Mouse (Mus musculus) 3T3-L1 (cell line): ENCODE data around the gene Rps23.
"Not testable (repeated sequence)": the region's sequence is repeated elsewhere in the genome, so short reads cannot be mapped to it uniquely, and the experiment has no call there.

Source experiments
- DNase-seq: peaks from one replicate; pipeline ENCODE4 v3.0.0-alpha.2; 2015; ENCODE audit warnings: low read depth, low spot score

The Rps23 gene

GRCm38 (mm10) chr13:90922751-90923612, at the start of gene Rps23:
Rps23 (plus strand) TSS chr13:90922958.
- peak; percentile 91 for DNase-seq

DNA sequence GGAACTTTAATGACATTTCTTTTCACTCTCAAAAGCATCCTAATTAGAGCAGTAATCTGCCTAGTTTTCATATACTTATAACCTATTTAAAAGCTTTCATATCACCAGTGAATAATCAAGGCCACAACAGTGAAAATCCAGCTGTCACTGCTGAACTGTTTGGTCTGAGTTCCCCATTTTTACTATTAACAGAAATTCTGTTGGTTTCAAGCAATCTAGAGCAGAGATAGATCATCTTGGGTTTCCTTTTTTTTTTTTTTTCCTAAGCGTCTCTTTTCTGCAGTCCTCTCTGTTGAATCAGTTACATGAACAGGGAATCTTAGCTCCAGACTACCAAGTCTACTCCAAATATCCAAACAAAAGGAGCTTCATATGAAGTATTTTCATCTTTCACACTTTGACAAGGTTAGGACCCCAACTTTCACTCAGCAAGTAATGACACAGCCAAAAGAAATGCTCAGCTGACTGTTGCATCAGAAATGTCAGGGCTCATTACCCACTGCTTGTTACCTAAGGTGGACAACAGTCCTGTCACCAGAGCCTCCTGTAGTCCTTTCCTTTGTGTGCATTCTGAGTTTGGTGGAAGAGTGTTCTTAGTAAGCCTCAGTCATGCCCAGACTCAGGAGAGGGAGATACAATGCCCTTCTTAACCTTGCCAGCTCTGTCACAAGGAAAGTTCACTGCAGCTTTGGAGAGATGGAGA, 40.9 kb upstream of the Rps23 start:
- DNase-seq: peak; percentile 36

- DNase-seq: no peak
These were observed 36.8 kb upstream of the Rps23 start for GRCm38 (mm10) chr13:90885856-90886532.

DNA sequence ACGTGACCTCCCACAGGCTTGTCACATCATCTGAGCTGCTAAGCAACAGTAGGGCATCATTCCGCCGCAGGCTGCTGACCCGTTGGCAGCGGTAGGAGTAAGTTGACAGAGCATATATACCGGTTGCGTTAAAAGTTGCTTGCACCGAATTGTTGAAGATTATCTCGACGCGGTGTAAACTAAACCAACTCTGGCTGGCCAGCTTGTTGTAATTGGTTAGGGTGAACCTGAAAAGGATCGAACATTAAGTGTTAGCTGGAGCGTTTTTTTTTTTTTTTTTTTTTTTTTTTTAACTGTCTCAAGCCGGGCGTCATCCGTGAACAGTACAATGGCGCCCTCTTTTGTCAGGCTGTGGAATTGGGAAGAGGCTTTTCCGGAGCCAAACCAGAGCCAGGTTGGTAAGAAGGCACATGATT, 36.2 kb upstream of the Rps23 start:
- peak; percentile 80 for DNase-seq

GRCm38 (mm10) chr13:90890111-90890510, 32.6 kb upstream of the Rps23 start:
- DNase-seq: no peak

DNA sequence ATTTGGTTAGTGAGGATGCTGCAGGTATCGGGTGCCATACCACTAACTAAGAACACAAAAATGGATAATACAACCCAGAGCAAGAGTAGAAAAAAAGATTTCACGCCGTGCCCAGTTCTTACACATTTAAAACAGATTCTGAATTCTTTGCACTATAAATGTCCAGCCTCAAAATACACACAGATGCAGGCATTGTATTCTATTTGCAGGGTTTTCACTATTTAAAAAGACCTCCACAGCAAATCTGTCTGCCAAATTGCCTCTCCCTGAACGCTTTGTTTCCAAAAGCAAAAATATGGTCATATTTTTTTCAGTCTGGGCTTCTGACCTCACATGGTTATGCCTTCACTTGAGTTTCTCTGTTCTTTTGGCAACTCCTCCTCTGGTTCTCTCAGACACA, 27.9 kb upstream of the Rps23 start:
- DNase-seq: no peak

- DNase-seq: peak; percentile 51
These were observed 26.7 kb upstream of the Rps23 start for GRCm38 (mm10) chr13:90896098-90896497.

DNA sequence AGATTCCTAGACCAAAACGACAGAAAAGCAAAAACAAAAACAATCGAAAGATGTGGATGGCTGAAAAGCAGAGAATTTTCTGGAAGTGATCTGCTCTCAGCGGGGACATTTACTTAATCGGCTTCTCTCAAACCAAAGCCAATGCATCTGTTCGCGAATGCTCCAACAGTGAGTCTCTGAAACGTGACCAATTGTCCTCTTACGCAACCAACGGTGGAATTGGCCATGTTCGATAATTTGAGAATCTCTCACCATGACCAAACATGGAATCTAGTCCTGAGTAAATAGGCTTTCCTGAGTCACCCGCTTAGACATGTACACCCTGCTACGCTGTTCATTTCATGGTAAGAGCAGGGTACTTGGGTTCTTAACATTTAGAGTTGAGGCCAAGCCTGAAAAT, 25.9 kb upstream of the Rps23 start:
- DNase-seq: no peak

DNA sequence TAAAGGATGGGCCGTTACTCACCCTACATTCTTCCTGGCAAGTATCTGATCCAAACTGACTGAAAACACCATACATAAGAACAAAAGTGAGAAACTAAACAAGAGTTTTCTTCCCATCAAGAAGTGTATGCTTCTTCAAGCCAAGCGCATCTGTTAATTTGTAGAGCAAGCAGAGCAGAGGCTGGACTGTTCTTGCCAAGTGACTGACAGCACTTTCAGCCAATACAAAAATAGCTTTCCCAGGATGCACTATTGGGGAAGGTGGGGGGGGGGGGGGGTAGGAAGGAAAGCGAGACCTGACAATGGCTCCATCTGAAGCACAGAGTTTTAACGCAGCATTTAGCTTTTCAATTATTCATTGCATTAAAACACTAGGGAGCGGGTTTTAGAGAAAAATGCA, 17.6 kb upstream of the Rps23 start, which contains the start of gene Atp6ap1l:
Gene Atp6ap1l (minus strand): TSS at position 180 of the 400 bp plus-strand sequence.
- no peak for DNase-seq

DNA sequence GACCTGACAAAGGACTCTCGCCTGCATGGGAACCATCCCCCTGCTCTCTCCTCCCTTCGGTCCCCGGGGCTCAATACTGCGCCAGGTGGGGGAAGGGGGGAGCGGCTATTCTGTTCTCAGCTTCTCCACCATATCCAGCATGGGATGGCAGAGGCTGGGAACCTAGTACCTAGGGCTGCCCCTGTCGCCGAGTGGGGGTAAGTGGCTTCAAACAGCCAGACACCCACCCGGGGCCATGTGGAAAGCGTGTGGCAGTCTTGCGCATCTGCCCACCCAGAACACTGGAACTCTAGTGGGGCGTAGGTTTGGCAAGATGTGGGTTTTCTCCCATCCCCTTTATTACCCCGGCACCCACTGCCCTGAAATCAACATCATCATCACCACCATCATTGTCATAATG, 15.4 kb upstream of the Rps23 start:
- DNase-seq: no peak

GRCm38 (mm10) chr13:90912760-90913674, 9.7 kb upstream of the Rps23 start:
- DNase-seq: no peak

- no peak for DNase-seq
These were observed 9.0 kb upstream of the Rps23 start for GRCm38 (mm10) chr13:90913675-90914192.

GRCm38 (mm10) chr13:90914721-90915120, 8.0 kb upstream of the Rps23 start:
- no peak for DNase-seq

GRCm38 (mm10) chr13:90923617-90924016, 859 bp downstream of the Rps23 start:
- not testable (repeated sequence) for DNase-seq

DNA sequence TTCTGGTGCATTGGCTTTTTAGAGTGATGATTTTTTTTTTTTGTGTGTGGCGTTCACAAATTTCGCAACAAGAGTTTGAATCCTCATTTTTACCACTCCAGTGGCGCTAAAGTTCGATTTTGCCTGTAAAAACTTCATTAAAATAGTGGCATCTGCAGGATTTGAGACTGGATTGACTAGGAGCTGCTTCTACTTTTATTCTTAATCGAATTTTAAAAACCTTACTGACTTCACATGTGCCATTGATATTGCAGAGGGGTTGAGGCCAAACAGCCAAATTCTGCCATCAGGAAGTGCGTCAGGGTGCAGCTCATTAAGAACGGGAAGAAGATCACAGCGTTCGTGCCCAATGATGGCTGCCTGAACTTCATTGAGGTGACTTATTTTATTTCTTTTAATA, 1.3 kb downstream of the Rps23 start:
- DNase-seq: no peak

- no peak for DNase-seq
These were observed 2.4 kb downstream of the Rps23 start for GRCm38 (mm10) chr13:90925191-90925590.

- no peak for DNase-seq
These were observed 3.5 kb downstream of the Rps23 start for GRCm38 (mm10) chr13:90926125-90926765.

- no peak for DNase-seq
These were observed 4.3 kb downstream of the Rps23 start for GRCm38 (mm10) chr13:90926938-90927633.

DNA sequence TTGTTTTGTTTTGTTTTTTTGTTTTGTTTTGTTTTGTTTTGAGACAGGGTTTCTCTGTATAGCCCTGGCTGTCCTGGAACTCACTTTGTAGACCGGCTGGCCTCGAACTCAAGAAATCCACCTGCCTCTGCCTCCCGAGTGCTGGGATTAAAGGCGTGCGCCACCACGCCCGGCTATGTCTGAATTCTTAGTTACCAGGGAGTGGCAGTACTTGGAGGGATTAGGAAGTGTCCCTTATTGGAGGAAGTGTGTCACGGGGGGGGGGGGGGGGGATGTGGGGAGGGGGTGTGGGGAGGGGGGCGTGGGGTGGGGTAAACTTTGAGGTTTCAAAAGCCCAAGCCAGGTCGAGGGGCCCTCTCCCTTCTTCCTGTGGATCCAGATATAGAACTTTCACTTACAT, 5.5 kb downstream of the Rps23 start:
- DNase-seq: not testable (repeated sequence)

- DNase-seq: peak; percentile 86
These were observed 7.1 kb downstream of the Rps23 start for GRCm38 (mm10) chr13:90929847-90930246.
